Mouse (Mus musculus): ENCODE measurements around the gene Cep350. TPM values are rescaled to one million over a fixed set of nuclear protein-coding genes. Genes with fewer than 3 reads are reported as not detected.

Cep350 gene
- polyA plus RNA-seq, 1 experiment: 32.4 TPM

DNA sequence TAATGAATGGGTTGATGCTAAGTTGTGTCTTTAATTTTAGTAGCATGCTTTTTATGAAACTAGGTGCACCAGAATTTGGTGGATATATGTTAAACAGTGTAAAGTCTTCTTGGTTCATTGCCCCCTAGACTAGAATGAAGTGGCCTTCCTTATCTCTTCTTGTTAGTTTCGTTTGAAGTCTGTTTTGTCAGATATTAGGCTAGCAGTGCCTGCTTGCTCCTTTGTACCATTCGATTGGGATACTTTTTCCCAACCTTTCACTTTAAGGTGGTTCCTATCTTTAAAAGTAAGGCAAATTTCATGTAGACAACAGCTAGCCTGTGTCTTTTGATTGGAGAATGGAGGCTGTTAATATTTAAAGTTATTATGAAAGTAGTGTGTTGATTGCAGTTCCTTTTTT is 137.4 kb downstream of the Cep350 start:
- TF ChIP-seq POLR2A (IDR thresholded peaks at IDR 0.05; ENCODE audit: low read depth, low read length) (no peak), CTCF (IDR thresholded peaks at IDR 0.05; ENCODE audit: borderline replicate concordance, insufficient read depth, low read length) (no peak)
- no peaks in the 10 kb centered on the region for H3K4me1 ChIP-seq (ENCODE audit: control insufficient read depth, insufficient read depth, low read length)
- no peak overlapping the region for H3K27ac ChIP-seq (ENCODE audit: insufficient read depth, low read length)
- no peak overlapping the region for H3K4me3 ChIP-seq (ENCODE audit: insufficient read depth, low read length)

DNA sequence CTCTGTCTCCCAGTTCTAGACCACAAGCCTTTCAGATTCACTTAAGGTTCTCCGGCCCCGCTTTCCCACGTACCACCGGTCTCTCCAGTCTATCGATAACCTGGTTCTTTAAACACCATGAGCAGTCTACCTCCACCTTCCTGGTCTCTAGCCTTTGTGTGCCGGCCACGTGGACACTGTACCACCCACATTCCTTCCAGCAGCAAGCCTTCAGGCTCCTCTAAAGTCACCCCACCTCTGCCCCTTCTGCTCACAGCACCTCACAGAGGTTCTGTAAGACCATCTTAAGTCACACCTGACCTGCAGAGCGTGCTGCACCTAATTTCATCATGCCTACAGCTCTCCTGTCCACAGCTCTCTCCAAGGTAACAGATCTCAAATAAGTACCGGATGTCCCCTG is 139.4 kb downstream of the Cep350 start:
- Histone ChIP-seq H3K4me3 (ENCODE audit: insufficient read depth, low read length) (no peak overlapping the region), H3K4me1 (ENCODE audit: control insufficient read depth, insufficient read depth, low read length) (no peaks in the 10 kb centered on the region), H3K27ac (ENCODE audit: insufficient read depth, low read length) (no peak overlapping the region)
- TF ChIP-seq CTCF (IDR thresholded peaks at IDR 0.05; ENCODE audit: borderline replicate concordance, insufficient read depth, low read length) (no peak), POLR2A (IDR thresholded peaks at IDR 0.05; ENCODE audit: low read depth, low read length) (no peak)

DNA sequence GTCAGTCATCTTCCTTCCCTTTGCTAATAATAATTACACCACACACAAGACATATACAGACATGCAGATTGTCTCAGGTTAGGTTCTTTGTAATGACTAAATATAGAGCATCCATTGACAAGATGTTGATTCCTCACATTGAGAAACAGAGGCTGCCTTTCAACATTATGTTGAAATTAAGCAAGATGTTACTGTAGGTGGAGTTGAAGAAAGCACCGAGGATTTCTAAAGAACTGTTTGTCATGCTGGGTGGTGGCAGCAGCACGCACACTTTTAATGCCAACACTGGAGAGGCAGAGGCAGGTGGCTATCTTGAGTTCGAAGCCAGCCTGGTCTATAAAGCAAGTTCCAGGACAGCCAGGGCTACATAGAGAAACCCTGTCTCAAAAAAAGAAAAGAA is 141.1 kb downstream of the Cep350 start:
- no peaks in the 10 kb centered on the region for H3K4me1 ChIP-seq (ENCODE audit: control insufficient read depth, insufficient read depth, low read length)
- no peak overlapping the region for H3K4me3 ChIP-seq (ENCODE audit: insufficient read depth, low read length)
- H3K27ac ChIP-seq (ENCODE audit: insufficient read depth, low read length): no peak overlapping the region
- TF ChIP-seq POLR2A (IDR thresholded peaks at IDR 0.05; ENCODE audit: low read depth, low read length) (no peak), CTCF (IDR thresholded peaks at IDR 0.05; ENCODE audit: borderline replicate concordance, insufficient read depth, low read length) (no peak)

DNA sequence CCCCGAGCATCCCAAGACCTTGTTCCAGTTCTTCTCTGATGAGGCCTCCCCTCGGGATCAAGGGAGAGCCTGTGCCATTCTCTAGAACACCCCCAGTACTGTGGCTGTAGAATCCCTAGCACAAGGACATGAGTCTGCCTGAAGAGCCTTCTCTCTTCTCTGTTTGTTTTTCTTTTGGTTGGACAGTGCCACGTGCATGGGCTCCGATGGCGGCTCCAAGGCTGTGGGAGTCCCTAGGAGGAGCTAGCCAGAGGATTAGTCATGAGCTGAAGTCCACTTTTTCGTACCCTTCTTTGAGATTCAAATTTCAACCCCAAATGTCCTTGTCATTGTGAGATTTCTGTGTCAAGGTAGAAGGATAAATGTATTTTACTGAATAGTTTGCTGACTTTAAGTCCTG is 142.2 kb downstream of the Cep350 start:
- Histone ChIP-seq H3K27ac (ENCODE audit: insufficient read depth, low read length) (no peak overlapping the region), H3K4me1 (ENCODE audit: control insufficient read depth, insufficient read depth, low read length) (no peaks in the 10 kb centered on the region), H3K4me3 (ENCODE audit: insufficient read depth, low read length) (no peak overlapping the region)
- TF ChIP-seq POLR2A (IDR thresholded peaks at IDR 0.05; ENCODE audit: low read depth, low read length): no peak
- no peak for TF ChIP-seq CTCF (IDR thresholded peaks at IDR 0.05; ENCODE audit: borderline replicate concordance, insufficient read depth, low read length)

DNA sequence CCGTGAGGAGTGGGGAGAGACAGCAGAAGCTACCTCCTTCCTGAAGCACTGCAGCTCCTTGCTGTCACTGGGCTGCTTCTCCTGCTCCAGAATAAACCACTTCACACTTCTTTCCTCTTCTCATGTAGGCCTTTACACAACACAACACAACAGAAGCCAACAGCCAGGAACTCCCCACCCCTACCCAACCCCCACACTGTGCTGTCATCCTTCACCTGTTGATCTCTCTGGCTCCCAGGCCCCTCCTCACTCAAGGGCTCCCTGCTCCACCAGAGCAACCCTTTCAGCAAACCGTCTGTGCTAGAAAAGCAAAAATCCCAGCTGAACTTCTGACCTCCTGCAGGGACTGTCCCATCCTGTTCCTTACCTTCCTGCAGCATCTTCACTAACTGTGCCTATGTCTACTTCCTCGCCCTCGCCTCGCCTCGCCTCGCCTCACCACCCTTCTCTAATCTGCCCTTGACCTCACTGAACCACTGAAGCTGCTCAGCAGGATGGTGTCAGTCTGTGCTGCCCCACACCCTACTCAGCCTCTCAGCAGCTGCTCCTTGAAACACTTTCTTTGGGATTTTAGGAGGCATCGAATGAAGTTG is 145.3 kb downstream of the Cep350 start:
- Histone ChIP-seq H3K27ac (ENCODE audit: insufficient read depth, low read length) (no peak overlapping the region), H3K4me1 (ENCODE audit: control insufficient read depth, insufficient read depth, low read length) (no peaks in the 10 kb centered on the region), H3K4me3 (ENCODE audit: insufficient read depth, low read length) (no peak overlapping the region)
- TF ChIP-seq CTCF (IDR thresholded peaks at IDR 0.05; ENCODE audit: borderline replicate concordance, insufficient read depth, low read length): no peak
- TF ChIP-seq POLR2A (IDR thresholded peaks at IDR 0.05; ENCODE audit: low read depth, low read length): no peak

DNA sequence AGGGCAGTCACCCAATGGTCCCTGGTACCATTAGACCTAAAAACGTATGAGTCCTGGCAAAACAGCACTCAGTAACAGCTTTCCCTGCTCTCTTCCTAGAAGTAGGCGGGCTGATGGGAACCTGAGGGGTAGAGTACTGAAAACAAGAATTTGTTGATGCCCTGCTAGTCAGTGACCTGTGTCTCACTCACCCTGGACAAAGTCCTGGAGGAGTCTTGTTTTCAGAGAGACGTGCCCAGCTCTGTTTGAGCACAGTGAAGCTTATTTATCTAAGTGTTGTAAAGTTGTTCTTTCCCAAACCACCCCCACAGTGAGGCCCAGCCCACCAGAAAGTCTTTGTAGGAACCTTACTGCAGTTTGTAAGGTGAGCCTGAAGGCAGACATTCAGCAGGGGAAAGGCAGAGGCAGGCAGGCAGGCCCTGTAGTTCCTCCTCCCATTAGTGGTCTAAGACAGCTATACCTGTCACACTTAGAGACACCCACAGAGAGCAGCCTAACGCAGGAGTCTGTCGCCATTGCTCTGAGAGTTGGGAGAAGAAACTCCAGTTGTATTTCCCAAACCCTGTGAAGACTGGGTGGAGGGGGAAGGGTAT is 146.2 kb downstream of the Cep350 start:
- TF ChIP-seq POLR2A (IDR thresholded peaks at IDR 0.05; ENCODE audit: low read depth, low read length) (no peak), CTCF (IDR thresholded peaks at IDR 0.05; ENCODE audit: borderline replicate concordance, insufficient read depth, low read length) (no peak)
- no peak overlapping the region for H3K4me3 ChIP-seq (ENCODE audit: insufficient read depth, low read length)
- H3K27ac ChIP-seq (ENCODE audit: insufficient read depth, low read length): no peak overlapping the region
- no peaks in the 10 kb centered on the region for H3K4me1 ChIP-seq (ENCODE audit: control insufficient read depth, insufficient read depth, low read length)

DNA sequence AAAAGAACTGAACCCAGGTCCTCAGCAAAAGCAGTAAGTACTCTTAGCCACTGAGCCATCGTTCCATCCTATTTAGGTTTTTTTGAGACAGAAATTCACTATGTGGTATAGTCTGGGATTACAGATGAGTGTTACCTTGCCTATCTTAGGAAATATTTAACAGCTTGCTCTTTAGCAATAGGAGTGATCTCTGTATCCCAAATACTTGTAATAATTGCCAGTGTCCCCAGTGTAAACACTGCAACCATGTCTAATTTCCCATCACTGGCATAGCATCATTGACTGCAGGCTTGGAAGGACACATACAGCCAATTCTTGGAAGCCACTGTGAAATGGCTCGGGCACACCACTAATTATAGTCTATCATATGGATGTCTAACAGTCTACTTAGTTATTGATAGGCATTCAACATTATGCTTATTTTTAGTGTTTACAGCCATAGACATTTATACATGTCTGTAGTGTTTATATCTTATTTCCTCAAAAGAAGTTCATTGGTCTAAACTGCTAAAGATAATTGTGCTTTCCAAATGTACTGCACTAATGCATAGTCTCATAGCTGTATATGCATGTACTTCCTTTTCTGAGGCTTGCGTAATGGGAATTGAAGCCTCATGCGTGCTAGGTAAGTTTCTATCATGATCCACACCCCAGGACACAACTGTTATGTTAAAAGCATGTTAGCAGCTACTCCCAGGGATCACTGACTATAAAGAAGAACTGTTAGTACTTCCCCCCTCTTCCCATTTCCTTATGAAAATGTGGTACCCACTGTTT is 146.9 kb downstream of the Cep350 start:
- no peak overlapping the region for H3K4me3 ChIP-seq (ENCODE audit: insufficient read depth, low read length)
- TF ChIP-seq POLR2A (IDR thresholded peaks at IDR 0.05; ENCODE audit: low read depth, low read length): no peak
- TF ChIP-seq CTCF (IDR thresholded peaks at IDR 0.05; ENCODE audit: borderline replicate concordance, insufficient read depth, low read length): no peak
- no peaks in the 10 kb centered on the region for H3K4me1 ChIP-seq (ENCODE audit: control insufficient read depth, insufficient read depth, low read length)
- no peak overlapping the region for H3K27ac ChIP-seq (ENCODE audit: insufficient read depth, low read length)

DNA sequence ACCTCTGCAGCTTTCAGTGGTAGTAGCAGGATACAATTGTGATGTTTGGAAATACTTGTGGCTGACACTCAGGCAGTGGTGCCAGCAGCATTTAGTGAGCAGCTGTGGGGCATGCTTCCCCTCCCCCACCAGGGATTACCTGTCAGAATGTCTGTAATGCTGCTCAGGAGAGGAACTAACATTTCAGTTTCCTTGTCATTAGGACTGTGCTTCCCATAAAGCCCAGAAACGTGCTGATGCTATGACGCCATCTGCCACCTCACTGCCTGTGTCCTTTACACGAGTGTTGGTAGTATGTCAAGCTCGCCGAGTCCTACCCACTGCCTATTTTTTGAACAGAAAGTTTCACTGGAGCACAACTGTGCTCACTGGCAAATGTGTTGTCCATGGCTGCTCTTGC is 152.4 kb downstream of the Cep350 start:
- Histone ChIP-seq H3K4me1 (ENCODE audit: control insufficient read depth, insufficient read depth, low read length) (no peaks in the 10 kb centered on the region), H3K27ac (ENCODE audit: insufficient read depth, low read length) (no peak overlapping the region), H3K4me3 (ENCODE audit: insufficient read depth, low read length) (no peak overlapping the region)
- no peak for TF ChIP-seq CTCF (IDR thresholded peaks at IDR 0.05; ENCODE audit: borderline replicate concordance, insufficient read depth, low read length)
- no peak for TF ChIP-seq POLR2A (IDR thresholded peaks at IDR 0.05; ENCODE audit: low read depth, low read length)

DNA sequence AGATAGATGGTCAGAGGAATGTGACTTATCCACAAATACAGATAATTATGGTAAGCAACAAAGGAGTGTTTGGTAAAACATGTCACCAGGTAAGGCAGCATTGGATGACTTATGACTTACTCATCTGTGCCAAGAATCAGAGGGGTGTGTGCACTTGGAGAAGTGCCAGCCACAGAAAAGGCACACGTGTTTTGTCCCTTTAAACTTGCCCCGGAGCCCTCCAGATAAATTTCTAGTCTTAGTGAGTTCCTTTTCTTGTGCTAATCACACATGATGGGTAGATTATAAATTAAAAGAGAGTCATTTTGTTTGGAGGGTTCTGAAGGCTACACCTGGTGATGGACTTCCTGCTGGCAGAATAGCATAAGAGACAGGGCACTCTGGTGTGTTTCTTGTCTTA is 156.9 kb downstream of the Cep350 start:
- no peak for TF ChIP-seq CTCF (IDR thresholded peaks at IDR 0.05; ENCODE audit: borderline replicate concordance, insufficient read depth, low read length)
- TF ChIP-seq POLR2A (IDR thresholded peaks at IDR 0.05; ENCODE audit: low read depth, low read length): no peak
- Histone ChIP-seq H3K4me3 (ENCODE audit: insufficient read depth, low read length) (no peak overlapping the region), H3K4me1 (ENCODE audit: control insufficient read depth, insufficient read depth, low read length) (no peaks in the 10 kb centered on the region), H3K27ac (ENCODE audit: insufficient read depth, low read length) (no peak overlapping the region)

Measured in embryonic fibroblast, embryonic 13.5 days (primary cell).